Mouse (Mus musculus) T-helper 1 cell (primary cell): Measurements from ENCODE around the gene Sh2d6.
"Not testable (repeated sequence)": the region's sequence is repeated elsewhere in the genome, so short reads cannot be mapped to it uniquely, and the experiment has no call there.

ENCODE experiments used
- in situ Hi-C: fragments of 300-600 bp; cut with MboI, MseI; formaldehyde crosslinking; loops from one replicate; pipeline ENCODE4 v1.15.1; 2025; ENCODE audit warnings: high pct_unique_total_duplicates

Gene Sh2d6

GRCm38 (mm10) chr6:72506104-72506503 is 15.4 kb downstream of the Sh2d6 start:
- in situ Hi-C loops, result no loop called here

- in situ Hi-C loops, result no loop called here
These were observed 17.6 kb downstream of the Sh2d6 start for GRCm38 (mm10) chr6:72503939-72504338.

GRCm38 (mm10) chr6:72503309-72503708 is 18.2 kb downstream of the Sh2d6 start:
- in situ Hi-C loops, result no loop called here

GRCm38 (mm10) chr6:72498950-72499349 is 22.6 kb downstream of the Sh2d6 start:
- in situ Hi-C loops, result no loop called here

GRCm38 (mm10) chr6:72492892-72493291 is 28.6 kb downstream of the Sh2d6 start:
- in situ Hi-C loops, result no loop called here

- in situ Hi-C loops, result no loop called here
These were observed 30.4 kb downstream of the Sh2d6 start for GRCm38 (mm10) chr6:72491151-72491550.

GRCm38 (mm10) chr6:72489534-72489933 is 32.0 kb downstream of the Sh2d6 start:
- in situ Hi-C loops, result no loop called here

- in situ Hi-C loops, result no loop called here
These were observed 32.7 kb downstream of the Sh2d6 start for GRCm38 (mm10) chr6:72488850-72489249.

GRCm38 (mm10) chr6:72487282-72487681 is 34.2 kb downstream of the Sh2d6 start:
- in situ Hi-C loops, result no loop called here

GRCm38 (mm10) chr6:72486307-72486706 is 35.2 kb downstream of the Sh2d6 start:
- in situ Hi-C loops, result no loop called here

GRCm38 (mm10) chr6:72484887-72485286 is 36.6 kb downstream of the Sh2d6 start:
- in situ Hi-C loops, result no loop called here

GRCm38 (mm10) chr6:72482156-72482555 is 39.4 kb downstream of the Sh2d6 start:
- in situ Hi-C loops, result no loop called here

GRCm38 (mm10) chr6:72480422-72480702 is 41.1 kb downstream of the Sh2d6 start:
- in situ Hi-C loops, result no loop called here

GRCm38 (mm10) chr6:72479645-72480421 is 41.7 kb downstream of the Sh2d6 start:
- in situ Hi-C loops, result no loop called here

GRCm38 (mm10) chr6:72478691-72479090 is 42.8 kb downstream of the Sh2d6 start:
- in situ Hi-C loops, result not testable (repeated sequence)

GRCm38 (mm10) chr6:72477621-72478020 is 43.9 kb downstream of the Sh2d6 start:
- in situ Hi-C loops, result no loop called here

GRCm38 (mm10) chr6:72476836-72477235 is 44.7 kb downstream of the Sh2d6 start:
- in situ Hi-C loops, result no loop called here

GRCm38 (mm10) chr6:72475221-72475985 is 46.1 kb downstream of the Sh2d6 start:
- in situ Hi-C loops, result no loop called here

GRCm38 (mm10) chr6:72473264-72474041 is 48.1 kb downstream of the Sh2d6 start:
- in situ Hi-C loops, result no loop called here

- in situ Hi-C loops, result no loop called here
These were observed 55.3 kb downstream of the Sh2d6 start for GRCm38 (mm10) chr6:72466171-72466570.

GRCm38 (mm10) chr6:72465361-72466157 is 55.9 kb downstream of the Sh2d6 start:
- in situ Hi-C loops, result no loop called here
